Mouse (Mus musculus) heart, embryonic 16.5 days (tissue): ENCODE measurements around the gene Ddx43. TPM values are rescaled to one million over a fixed set of nuclear protein-coding genes. Genes with fewer than 3 reads are reported as not detected.
"Not testable (repeated sequence)": the region's sequence is repeated elsewhere in the genome, so short reads cannot be mapped to it uniquely, and the experiment has no call there.

Experiments used
- ATAC-seq: fragments of 200-750 bp; cut with Nextera tagmentation; replicated peaks from 2 replicates; pipeline ENCODE4 v1.8.0; 2017; ENCODE audit warnings: moderate number of reproducible peaks; ENCODE audit not compliant: insufficient read depth, low FRiP score; ENCODE audit errors: extremely low read depth
- H3K27ac ChIP-seq: fragments of 300-500 bp; sonication (generic); 2 replicates; pipeline ENCODE4 v1.5.1; 2014; ENCODE audit warnings: mild to moderate bottlenecking, low read length, control low read depth, moderate library complexity
- H3K27me3 ChIP-seq: fragments of 300-500 bp; sonication (generic); 2 replicates; pipeline ENCODE4 v1.6.1; 2014; ENCODE audit warnings: low read length, mixed read lengths; ENCODE audit not compliant: control insufficient read depth, insufficient read depth
- H3K36me3 ChIP-seq: fragments of 300-500 bp; sonication (generic); 2 replicates; pipeline ENCODE4 v1.6.1; 2014; ENCODE audit not compliant: control insufficient read depth, insufficient read depth
- H3K4me1 ChIP-seq: fragments of 300-500 bp; sonication (generic); 2 replicates; pipeline ENCODE4 v1.6.1; 2014; ENCODE audit warnings: low read length, mixed read lengths; ENCODE audit not compliant: control insufficient read depth, insufficient read depth
- H3K4me2 ChIP-seq: fragments of 300-500 bp; sonication (generic); 2 replicates; pipeline ENCODE4 v1.6.1; 2014; ENCODE audit warnings: low read depth, mild to moderate bottlenecking, control low read depth, low read length
- H3K4me3 ChIP-seq: fragments of 300-500 bp; sonication (generic); 2 replicates; pipeline ENCODE4 v1.5.1; 2014; ENCODE audit warnings: mild to moderate bottlenecking, control low read depth, low read length
- H3K9ac ChIP-seq: fragments of 300-500 bp; sonication (generic); 2 replicates; pipeline ENCODE4 v1.6.1; 2014; ENCODE audit warnings: low read length, control low read depth
- H3K9me3 ChIP-seq: fragments of 300-500 bp; sonication (generic); replicated peaks from 2 replicates; pipeline ENCODE4 v1.6.1; 2016; ENCODE audit warnings: low read length; ENCODE audit not compliant: control insufficient read depth
- WGBS: fragments of 180-500 bp; shearing (Covaris S2); extraction: QIAGEN DNeasy Blood & Tissue Kit; methylation state at CpG from one replicate; pipeline ENCODE4 v1.1.7; 2014; 5-methylcytosine and 5-hydroxymethylcytosine counted together
- polyA plus RNA-seq: library from polyadenylated mRNA; unstranded; fragments of >200 nt; fragmentation: Nextera tagmentation; extraction: Ambion mirVana; gene quantifications from 2 replicates; pipeline ENCODE4 v1.2.1, GENCODE M21; 2015

The Ddx43 gene
- polyA plus RNA-seq, 1 experiment from 2014 or later = 0.08 TPM

DNA sequence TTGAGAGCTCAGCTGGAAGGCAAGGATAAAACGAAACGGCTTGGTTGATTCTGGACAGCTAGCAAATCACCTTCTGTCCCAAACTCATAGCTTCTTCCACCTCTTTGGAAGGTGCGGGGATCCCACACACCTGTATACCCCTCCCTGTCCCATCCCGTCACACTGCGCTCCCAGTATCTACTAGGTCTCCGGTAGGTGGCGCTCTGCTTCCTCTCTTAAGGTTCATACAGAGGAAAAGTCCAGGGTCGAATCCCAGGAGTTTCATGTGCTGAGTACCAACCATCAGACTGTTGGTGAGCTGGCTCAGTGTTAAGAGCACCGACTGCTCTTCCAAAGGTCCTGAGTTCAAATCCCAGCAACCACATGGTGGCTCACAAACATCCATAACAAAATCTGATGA, 37.5 kb upstream of the Ddx43 start:
- no peak for ATAC-seq
- no peaks in the 10 kb centered on the region for H3K27me3 ChIP-seq
- no peak overlapping the region for H3K9ac ChIP-seq
- H3K9me3 ChIP-seq = no peaks in the 10 kb centered on the region
- no peak overlapping the region for H3K27ac ChIP-seq
- no peak overlapping the region for H3K4me2 ChIP-seq
- WGBS = 13% methylated on average over 9 of the region's 9 CpGs
- no peaks in the 10 kb centered on the region for H3K4me1 ChIP-seq
- H3K4me3 ChIP-seq = no peak overlapping the region
- H3K36me3 ChIP-seq = no peaks in the 10 kb centered on the region

DNA sequence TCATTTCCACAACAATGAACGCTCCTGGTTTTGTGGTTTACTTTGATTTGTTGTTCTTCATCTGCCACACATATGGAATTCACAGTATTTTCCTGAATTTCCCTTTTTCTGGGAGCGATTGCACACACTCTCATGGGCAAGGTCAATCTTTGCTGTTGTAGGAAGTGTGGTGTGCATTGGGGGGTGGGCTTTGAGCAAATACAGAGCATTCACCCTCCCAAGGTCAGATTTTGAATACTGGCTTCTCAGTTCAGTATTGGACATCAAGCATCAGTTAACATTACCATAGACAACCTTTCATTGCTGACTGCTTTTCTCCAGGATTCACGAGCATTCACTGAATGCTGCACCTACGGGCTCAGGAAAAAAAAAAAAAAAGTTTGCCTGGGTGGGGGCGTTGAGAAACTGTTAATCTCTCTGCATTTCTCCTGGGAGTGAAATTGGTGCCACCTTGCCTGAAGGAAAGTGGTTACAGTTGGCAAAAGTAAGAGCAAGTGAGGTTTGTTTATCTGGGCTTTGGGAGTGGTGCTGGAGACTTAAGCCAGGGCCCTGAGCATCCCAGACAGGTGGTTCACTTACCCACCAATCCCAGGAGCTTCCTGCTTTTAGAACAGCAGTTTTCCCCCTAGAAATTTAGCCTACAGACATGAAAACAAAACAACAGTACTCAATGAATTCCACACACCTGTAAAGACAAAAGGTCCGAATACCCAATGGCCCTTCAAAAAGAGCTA, 35.7 kb upstream of the Ddx43 start:
- Histone ChIP-seq H3K27ac (no peak overlapping the region), H3K9ac (no peak overlapping the region)
- ATAC-seq = no peak

DNA sequence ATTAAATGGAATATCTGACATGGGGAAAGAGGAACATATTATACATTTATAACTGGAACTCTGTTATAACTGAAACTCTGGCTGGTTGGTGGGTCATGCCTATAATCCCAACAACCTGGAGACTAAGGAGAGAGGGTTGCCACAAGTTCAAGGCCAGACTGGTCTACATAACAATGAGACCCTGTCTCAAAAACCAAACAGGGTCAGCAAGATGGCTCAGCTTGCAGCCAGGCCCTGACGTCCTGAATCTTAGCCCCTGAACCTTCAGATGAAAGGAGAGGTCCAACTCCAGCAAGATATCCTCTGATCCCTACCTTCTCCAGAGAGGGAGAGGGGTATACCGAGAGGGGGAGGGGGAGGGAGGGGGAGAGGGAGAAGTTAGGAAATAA, 35.1 kb upstream of the Ddx43 start:
- H3K27ac ChIP-seq = no peak overlapping the region
- no peak for ATAC-seq
- no peaks in the 10 kb centered on the region for H3K4me1 ChIP-seq
- WGBS = 45% methylated on average over 2 of the region's 2 CpGs
- H3K4me3 ChIP-seq = no peak overlapping the region
- no peak overlapping the region for H3K4me2 ChIP-seq
- no peaks in the 10 kb centered on the region for H3K27me3 ChIP-seq
- H3K9ac ChIP-seq = no peak overlapping the region
- H3K9me3 ChIP-seq = no peaks in the 10 kb centered on the region
- no peaks in the 10 kb centered on the region for H3K36me3 ChIP-seq

More for the DNA sequence above, 35.7 kb upstream of the Ddx43 start:
- Histone ChIP-seq H3K4me3 (no peak overlapping the region), H3K9me3 (no peaks in the 10 kb centered on the region), H3K36me3 (no peaks in the 10 kb centered on the region), H3K27me3 (no peaks in the 10 kb centered on the region), H3K4me2 (no peak overlapping the region), H3K4me1 (no peaks in the 10 kb centered on the region)
- WGBS = 69% methylated on average over 6 of the region's 6 CpGs

DNA sequence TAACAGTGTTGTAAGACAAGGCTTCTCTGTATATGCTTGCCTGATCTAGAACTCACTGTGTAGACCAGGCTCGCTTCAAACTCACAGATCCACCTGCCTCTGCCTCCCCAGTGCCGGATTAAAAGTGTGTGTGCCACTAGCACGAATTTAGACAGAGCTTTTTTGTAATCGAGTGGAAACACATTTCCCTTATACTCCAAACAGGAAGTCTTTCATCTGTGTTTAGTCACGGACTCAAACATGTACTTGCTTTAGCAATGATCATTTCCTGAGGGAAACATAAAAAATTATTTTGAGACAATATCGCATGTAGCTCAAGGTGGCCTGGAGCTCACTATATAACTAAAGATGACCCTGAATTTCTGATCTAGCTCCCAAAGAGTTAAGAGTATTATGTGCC, 32.2 kb upstream of the Ddx43 start:
- H3K9me3 ChIP-seq = no peaks in the 10 kb centered on the region
- H3K27me3 ChIP-seq = no peaks in the 10 kb centered on the region
- no peak overlapping the region for H3K27ac ChIP-seq
- no peak for ATAC-seq
- no peaks in the 10 kb centered on the region for H3K4me1 ChIP-seq
- H3K36me3 ChIP-seq = no peaks in the 10 kb centered on the region
- H3K9ac ChIP-seq = no peak overlapping the region
- WGBS = 58% methylated on average over 6 of the region's 6 CpGs
- no peak overlapping the region for H3K4me2 ChIP-seq
- no peak overlapping the region for H3K4me3 ChIP-seq

DNA sequence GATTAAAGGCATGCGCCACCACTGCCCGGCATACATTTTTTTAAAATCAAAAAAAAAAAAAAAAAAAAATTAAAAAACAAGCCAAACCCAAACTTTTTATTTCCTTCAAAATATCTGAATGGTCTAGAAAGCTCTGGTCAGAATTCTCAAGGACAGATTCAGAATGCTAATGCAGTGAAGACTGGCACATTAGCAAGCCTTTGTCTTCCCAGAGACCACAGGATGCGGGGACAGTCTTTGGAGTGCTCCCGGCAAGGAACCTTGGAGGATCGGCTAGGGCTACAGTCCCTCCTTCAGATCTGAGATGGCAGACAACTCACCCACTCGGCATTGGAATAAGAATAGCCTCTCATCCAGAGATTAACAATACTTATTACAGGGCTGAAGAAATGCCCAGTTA, 30.9 kb upstream of the Ddx43 start:
- no peaks in the 10 kb centered on the region for H3K4me1 ChIP-seq
- no peaks in the 10 kb centered on the region for H3K36me3 ChIP-seq
- H3K4me3 ChIP-seq = no peak overlapping the region
- H3K4me2 ChIP-seq = no peak overlapping the region
- H3K9me3 ChIP-seq = no peaks in the 10 kb centered on the region
- no peak overlapping the region for H3K9ac ChIP-seq
- H3K27ac ChIP-seq = no peak overlapping the region
- no peaks in the 10 kb centered on the region for H3K27me3 ChIP-seq
- no peak for ATAC-seq
- WGBS = 88% methylated on average over 6 of the region's 6 CpGs

DNA sequence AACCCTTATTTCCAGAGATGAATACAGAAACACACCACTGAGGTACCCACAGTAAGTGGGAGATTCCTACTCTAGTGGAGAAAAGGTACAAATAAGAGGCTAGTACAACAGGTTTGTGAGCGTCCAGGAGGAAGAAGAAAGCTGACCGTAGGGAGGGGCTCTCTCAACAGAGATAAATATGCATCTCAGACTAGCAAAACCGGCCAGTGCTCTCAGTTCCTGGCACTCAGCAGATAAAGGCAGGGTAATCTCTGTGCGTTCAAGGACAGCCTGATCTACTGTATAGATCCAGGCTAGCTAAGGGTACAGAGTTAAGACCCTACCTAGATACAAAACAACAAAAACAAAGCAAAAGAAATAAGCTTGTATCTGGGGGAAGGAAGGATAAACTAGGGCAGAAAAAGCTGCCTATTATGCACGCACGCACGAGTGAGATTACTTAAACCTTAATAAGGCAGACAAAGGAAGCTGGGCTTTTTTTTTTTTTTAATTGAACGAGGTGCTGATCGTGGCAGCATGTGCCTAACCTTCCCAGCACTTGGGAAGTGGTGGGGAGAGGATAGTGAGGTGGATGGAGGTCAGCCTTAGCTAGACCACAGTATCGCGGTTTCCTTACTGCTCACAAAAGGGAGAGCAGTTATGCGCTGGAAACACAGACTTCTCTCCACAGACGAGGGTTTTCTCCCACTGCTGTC, 29.6 kb upstream of the Ddx43 start:
- 56% methylated on average over 13 of the region's 13 CpGs for whole genome bisulfite sequencing
- no peak overlapping the region for H3K9ac ChIP-seq
- no peaks in the 10 kb centered on the region for H3K36me3 ChIP-seq
- no peaks in the 10 kb centered on the region for H3K9me3 ChIP-seq
- no peak overlapping the region for H3K27ac ChIP-seq
- H3K4me1 ChIP-seq = no peaks in the 10 kb centered on the region
- H3K4me3 ChIP-seq = no peak overlapping the region
- no peak overlapping the region for H3K4me2 ChIP-seq
- no peaks in the 10 kb centered on the region for H3K27me3 ChIP-seq
- ATAC-seq = no peak

DNA sequence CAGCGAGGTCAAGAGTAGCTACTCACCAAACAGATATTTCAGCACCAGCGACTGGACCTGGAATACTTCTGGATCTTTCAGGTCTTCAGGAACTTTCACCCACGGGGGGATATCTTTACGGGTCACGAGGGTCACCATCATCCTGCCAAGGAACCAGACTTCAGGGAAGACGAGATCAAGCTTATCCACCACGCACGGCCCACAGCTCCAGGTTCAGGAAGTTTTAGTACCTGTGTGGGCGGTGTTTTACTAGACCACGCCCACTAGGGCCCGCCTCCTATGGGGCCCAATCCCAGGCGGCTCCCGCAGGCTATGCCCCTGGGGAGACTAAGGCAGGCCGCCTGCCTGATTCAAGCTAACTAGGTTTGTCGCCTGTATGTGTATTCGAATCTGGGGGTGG, 27.6 kb upstream of the Ddx43 start, which contains the start of gene Dppa5a:
TSS of gene Dppa5a (minus strand) at position 219 of the 400 bp plus-strand sequence.
- H3K4me2 ChIP-seq = not testable (repeated sequence)
- WGBS = 87% methylated on average over 16 of the region's 16 CpGs

DNA sequence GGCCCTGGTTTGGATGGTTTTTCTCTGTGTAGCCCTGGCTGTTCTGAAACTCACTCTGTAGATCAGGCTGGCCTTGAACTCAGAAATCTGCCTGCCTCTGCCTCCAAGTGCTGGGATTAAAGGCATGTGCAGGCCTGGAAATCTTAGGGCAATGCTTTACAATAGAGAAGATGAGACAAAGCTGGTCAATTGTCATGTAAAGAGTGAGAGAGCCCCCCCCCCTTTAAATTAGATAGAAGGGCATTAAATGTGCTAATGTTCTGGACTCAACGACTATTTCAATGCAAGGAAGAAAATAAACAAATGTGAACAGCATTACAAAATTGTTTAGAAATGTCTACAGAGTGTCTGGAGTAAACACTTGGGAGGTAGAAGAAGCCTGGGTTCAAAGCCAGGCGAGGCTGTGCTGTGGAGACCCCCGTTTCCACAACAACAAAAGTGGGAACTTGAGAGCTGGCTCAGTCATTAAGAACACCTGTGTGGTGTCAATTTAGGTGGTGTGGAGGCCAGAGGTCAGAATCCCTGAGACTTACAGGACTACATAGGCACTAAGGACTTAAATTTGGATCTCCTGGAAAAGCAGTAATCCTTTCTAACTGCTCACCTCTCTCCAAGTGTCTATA, 26.8 kb upstream of the Ddx43 start:
- no peak overlapping the region for H3K9ac ChIP-seq
- WGBS = 69% methylated on average over 3 of the region's 3 CpGs

More for the DNA sequence above, 27.6 kb upstream of the Ddx43 start, which contains the start of gene Dppa5a:
- H3K27ac ChIP-seq, H3K36me3 ChIP-seq, H3K4me3 ChIP-seq, H3K9me3 ChIP-seq, H3K27me3 ChIP-seq, H3K4me1 ChIP-seq, H3K9ac ChIP-seq, ATAC-seq: not testable (repeated sequence)

DNA sequence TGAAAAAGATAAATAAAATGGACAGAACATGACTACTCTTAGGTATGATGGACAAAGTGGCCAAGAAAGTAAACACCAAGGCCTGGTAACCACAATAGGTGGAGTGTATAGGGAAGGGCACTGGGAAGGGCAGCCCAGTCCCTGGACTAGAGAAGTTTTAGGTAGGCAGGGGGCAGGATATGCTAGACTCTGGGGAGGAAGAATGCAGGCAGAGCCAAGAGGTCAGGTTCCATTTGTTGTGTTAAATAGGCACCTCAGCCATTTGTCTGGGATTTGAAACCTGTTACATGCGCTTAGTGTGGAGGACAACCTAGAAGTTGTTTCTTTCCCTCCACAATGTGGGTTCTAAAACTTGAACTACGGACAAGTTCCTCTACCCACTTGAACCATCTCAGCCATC, 26.2 kb upstream of the Ddx43 start:
- no peak for ATAC-seq
- Histone ChIP-seq H3K36me3 (no peaks in the 10 kb centered on the region), H3K27ac (no peak overlapping the region), H3K27me3 (no peaks in the 10 kb centered on the region), H3K9me3 (no peaks in the 10 kb centered on the region), H3K9ac (no peak overlapping the region), H3K4me3 (no peak overlapping the region), H3K4me2 (no peak overlapping the region), H3K4me1 (no peaks in the 10 kb centered on the region)
- 87% methylated on average over 2 of the region's 2 CpGs for WGBS

More for the DNA sequence above, 26.8 kb upstream of the Ddx43 start:
- no peak for ATAC-seq
- Histone ChIP-seq H3K4me3 (no peak overlapping the region), H3K27ac (no peak overlapping the region), H3K4me2 (no peak overlapping the region), H3K4me1 (no peaks in the 10 kb centered on the region), H3K36me3 (no peaks in the 10 kb centered on the region), H3K9me3 (no peaks in the 10 kb centered on the region), H3K27me3 (no peaks in the 10 kb centered on the region)
